Mouse (Mus musculus): ENCODE measurements around the gene Atp6v1e2. TPM values are rescaled to one million over a fixed set of nuclear protein-coding genes. Genes with fewer than 3 reads are reported as not detected.
A peak's percentile ranks its signal among the peaks of the same experiment; 100 is the strongest.

The Atp6v1e2 gene
- polyA plus RNA-seq, 1 experiment from 2014 or later, result not detected

GRCm38 (mm10) chr17:86906601-86907000, 41.1 kb downstream of the Atp6v1e2 start:
- WGBS, result 26% methylated on average over 6 of the region's 6 CpGs
- Histone ChIP-seq H3K9me3 (replicated peaks; ENCODE audit: low read length) (no peaks in the 10 kb centered on the region), H3K4me3 (replicated peaks; ENCODE audit: low read depth, low read length) (no peak overlapping the region), H3K4me1 (replicated peaks; ENCODE audit: insufficient read depth, low read length) (no peaks in the 10 kb centered on the region), H3K9ac (ENCODE audit: low read depth, low read length) (no peak overlapping the region), H3K27ac (no peak overlapping the region), H3K4me2 (ENCODE audit: low read length) (no peak overlapping the region), H3K36me3 (ENCODE audit: insufficient read depth, low read length) (no peaks in the 10 kb centered on the region), H3K27me3 (ENCODE audit: insufficient read depth, low read length) (no peaks in the 10 kb centered on the region)
- no peak; the same call in 1 of the 2 replicates for TF ChIP-seq CTCF (IDR thresholded peaks at IDR 0.05; ENCODE audit: low read depth)
- ATAC-seq (replicated peaks; ENCODE audit: low FRiP score, low read depth) (no peak), DNase-seq (ENCODE audit: low spot score) (no peak)

GRCm38 (mm10) chr17:86906136-86906461, 41.6 kb downstream of the Atp6v1e2 start:
- Histone ChIP-seq H3K9me3 (replicated peaks; ENCODE audit: low read length) (no peaks in the 10 kb centered on the region), H3K4me1 (replicated peaks; ENCODE audit: insufficient read depth, low read length) (no peaks in the 10 kb centered on the region), H3K4me3 (replicated peaks; ENCODE audit: low read depth, low read length) (no peak overlapping the region), H3K4me2 (ENCODE audit: low read length) (no peak overlapping the region), H3K27ac (peak overlapping the region; percentile 44; the same call in 1 of the 2 replicates), H3K9ac (ENCODE audit: low read depth, low read length) (no peak overlapping the region), H3K27me3 (ENCODE audit: insufficient read depth, low read length) (no peaks in the 10 kb centered on the region), H3K36me3 (ENCODE audit: insufficient read depth, low read length) (no peaks in the 10 kb centered on the region)
- no peak for ATAC-seq (replicated peaks; ENCODE audit: low FRiP score, low read depth)
- WGBS, result 2% methylated on average over 9 of the region's 9 CpGs
- peak; percentile 93 for DNase-seq (ENCODE audit: low spot score)
- TF ChIP-seq CTCF (IDR thresholded peaks at IDR 0.05; ENCODE audit: low read depth), result peak; percentile 98

- 15% methylated on average over 19 of the region's 19 CpGs for WGBS
- Histone ChIP-seq H3K27ac (peak overlapping the region; percentile 44; the same call in 1 of the 2 replicates), H3K4me2 (ENCODE audit: low read length) (0 out of 2 replicates have a peak overlapping the region, but pooled peaks have one; percentile 3), H3K27me3 (ENCODE audit: insufficient read depth, low read length) (no peaks in the 10 kb centered on the region), H3K9ac (ENCODE audit: low read depth, low read length) (no peak overlapping the region), H3K36me3 (ENCODE audit: insufficient read depth, low read length) (no peaks in the 10 kb centered on the region), H3K4me3 (replicated peaks; ENCODE audit: low read depth, low read length) (no peak overlapping the region), H3K4me1 (replicated peaks; ENCODE audit: insufficient read depth, low read length) (no peaks in the 10 kb centered on the region), H3K9me3 (replicated peaks; ENCODE audit: low read length) (no peaks in the 10 kb centered on the region)
- ATAC-seq (replicated peaks; ENCODE audit: low FRiP score, low read depth) (peak; percentile 65), DNase-seq (ENCODE audit: low spot score) (peak; percentile 89)
- peak; percentile 66 for TF ChIP-seq CTCF (IDR thresholded peaks at IDR 0.05; ENCODE audit: low read depth)
Measured at GRCm38 (mm10) chr17:86905297-86906135, 42.2 kb downstream of the Atp6v1e2 start.

GRCm38 (mm10) chr17:86904206-86904605, 43.5 kb downstream of the Atp6v1e2 start:
- Histone ChIP-seq H3K27me3 (ENCODE audit: insufficient read depth, low read length) (no peaks in the 10 kb centered on the region), H3K27ac (no peak overlapping the region), H3K4me1 (replicated peaks; ENCODE audit: insufficient read depth, low read length) (no peaks in the 10 kb centered on the region), H3K4me3 (replicated peaks; ENCODE audit: low read depth, low read length) (no peak overlapping the region), H3K36me3 (ENCODE audit: insufficient read depth, low read length) (no peaks in the 10 kb centered on the region), H3K9ac (ENCODE audit: low read depth, low read length) (no peak overlapping the region), H3K4me2 (ENCODE audit: low read length) (no peak overlapping the region), H3K9me3 (replicated peaks; ENCODE audit: low read length) (no peaks in the 10 kb centered on the region)
- no peak for TF ChIP-seq CTCF (IDR thresholded peaks at IDR 0.05; ENCODE audit: low read depth)
- ATAC-seq (replicated peaks; ENCODE audit: low FRiP score, low read depth) (no peak), DNase-seq (ENCODE audit: low spot score) (no peak)
- 73% methylated on average over 3 of the region's 3 CpGs for WGBS

- no peak overlapping the region for H3K4me2 ChIP-seq (ENCODE audit: low read length)
- no peaks in the 10 kb centered on the region for H3K27me3 ChIP-seq (ENCODE audit: insufficient read depth, low read length)
- H3K9ac ChIP-seq (ENCODE audit: low read depth, low read length), result no peak overlapping the region
- ATAC-seq (replicated peaks; ENCODE audit: low FRiP score, low read depth), result no peak
- DNase-seq (ENCODE audit: low spot score), result peak; percentile 47
- H3K4me1 ChIP-seq (replicated peaks; ENCODE audit: insufficient read depth, low read length), result no peaks in the 10 kb centered on the region
- no peak overlapping the region for H3K4me3 ChIP-seq (replicated peaks; ENCODE audit: low read depth, low read length)
- H3K27ac ChIP-seq, result no peak overlapping the region
- no peaks in the 10 kb centered on the region for H3K36me3 ChIP-seq (ENCODE audit: insufficient read depth, low read length)
- TF ChIP-seq CTCF (IDR thresholded peaks at IDR 0.05; ENCODE audit: low read depth), result no peak
- H3K9me3 ChIP-seq (replicated peaks; ENCODE audit: low read length), result no peaks in the 10 kb centered on the region
- WGBS, result 39% methylated on average over 7 of the region's 7 CpGs
Measured at GRCm38 (mm10) chr17:86903596-86903995, 44.1 kb downstream of the Atp6v1e2 start.

- Histone ChIP-seq H3K4me2 (ENCODE audit: low read length) (no peak overlapping the region), H3K9me3 (replicated peaks; ENCODE audit: low read length) (no peaks in the 10 kb centered on the region), H3K27ac (no peak overlapping the region), H3K4me3 (replicated peaks; ENCODE audit: low read depth, low read length) (no peak overlapping the region), H3K4me1 (replicated peaks; ENCODE audit: insufficient read depth, low read length) (no peaks in the 10 kb centered on the region), H3K9ac (ENCODE audit: low read depth, low read length) (no peak overlapping the region), H3K36me3 (ENCODE audit: insufficient read depth, low read length) (no peaks in the 10 kb centered on the region), H3K27me3 (ENCODE audit: insufficient read depth, low read length) (no peaks in the 10 kb centered on the region)
- no peak for ATAC-seq (replicated peaks; ENCODE audit: low FRiP score, low read depth)
- 85% methylated on average over 14 of the region's 14 CpGs for WGBS
- DNase-seq (ENCODE audit: low spot score), result no peak
- TF ChIP-seq CTCF (IDR thresholded peaks at IDR 0.05; ENCODE audit: low read depth), result no peak
Measured at GRCm38 (mm10) chr17:86902399-86903067, 45.2 kb downstream of the Atp6v1e2 start.
